Mouse (Mus musculus) midbrain, embryonic 16.5 days (tissue): Measurements from ENCODE around the gene Phf21a. TPM values are rescaled to one million over a fixed set of nuclear protein-coding genes. Genes with fewer than 3 reads are reported as not detected.

ENCODE experiments used
- ATAC-seq: fragments of 200-750 bp; cut with Nextera tagmentation; 2 replicates; pipeline ENCODE4 v1.8.0; 2017; ENCODE audit warnings: moderate TSS enrichment
- H3K27ac ChIP-seq: fragments of 300-500 bp; sonication (generic); 2 replicates; pipeline ENCODE4 v1.5.1; 2014; ENCODE audit warnings: mild to moderate bottlenecking, low read length, mixed read lengths
- H3K27me3 ChIP-seq: fragments of 300-500 bp; sonication (generic); 2 replicates; pipeline ENCODE4 v1.6.1; 2014; ENCODE audit warnings: low read depth, low read length, mixed read lengths; ENCODE audit not compliant: control insufficient read depth, insufficient read depth
- H3K36me3 ChIP-seq: fragments of 300-500 bp; sonication (generic); 2 replicates; pipeline ENCODE4 v1.6.1; 2014; ENCODE audit warnings: mild to moderate bottlenecking, low read length, moderate library complexity, mixed read lengths; ENCODE audit not compliant: control insufficient read depth, insufficient read depth
- H3K4me1 ChIP-seq: fragments of 300-500 bp; sonication (generic); 2 replicates; pipeline ENCODE4 v1.6.1; 2014; ENCODE audit warnings: mild to moderate bottlenecking, low read length, mixed read lengths; ENCODE audit not compliant: control insufficient read depth, insufficient read depth
- H3K4me2 ChIP-seq: fragments of 300-500 bp; sonication (generic); 2 replicates; pipeline ENCODE4 v1.6.1; 2014; ENCODE audit warnings: mild to moderate bottlenecking, low read length, mixed read lengths
- H3K4me3 ChIP-seq: fragments of 300-500 bp; sonication (generic); 2 replicates; pipeline ENCODE4 v1.5.1; 2014; ENCODE audit warnings: low read depth, mild to moderate bottlenecking, low read length, moderate library complexity, mixed read lengths
- H3K9ac ChIP-seq: fragments of 300-500 bp; sonication (generic); 2 replicates; pipeline ENCODE4 v1.6.1; 2014; ENCODE audit warnings: low read depth, low read length, mixed read lengths
- H3K9me3 ChIP-seq: fragments of 300-500 bp; sonication (generic); replicated peaks from 2 replicates; pipeline ENCODE4 v1.6.1; 2014; ENCODE audit warnings: mild to moderate bottlenecking, low read length, mixed read lengths; ENCODE audit not compliant: control insufficient read depth, poor library complexity, severe bottlenecking
- WGBS: fragments of 180-500 bp; shearing (Covaris S2); extraction: QIAGEN DNeasy Blood & Tissue Kit; methylation state at CpG from one replicate; pipeline ENCODE4 v1.1.7; 2014; 5-methylcytosine and 5-hydroxymethylcytosine counted together
- polyA plus RNA-seq: library from polyadenylated mRNA; unstranded; fragments of >200 nt; fragmentation: Nextera tagmentation; extraction: Ambion mirVana; gene quantifications from 2 replicates; pipeline ENCODE4 v1.2.1, GENCODE M21; 2015

Gene Phf21a
- polyA plus RNA-seq, 1 experiment from 2014 or later: 33.6 TPM

DNA sequence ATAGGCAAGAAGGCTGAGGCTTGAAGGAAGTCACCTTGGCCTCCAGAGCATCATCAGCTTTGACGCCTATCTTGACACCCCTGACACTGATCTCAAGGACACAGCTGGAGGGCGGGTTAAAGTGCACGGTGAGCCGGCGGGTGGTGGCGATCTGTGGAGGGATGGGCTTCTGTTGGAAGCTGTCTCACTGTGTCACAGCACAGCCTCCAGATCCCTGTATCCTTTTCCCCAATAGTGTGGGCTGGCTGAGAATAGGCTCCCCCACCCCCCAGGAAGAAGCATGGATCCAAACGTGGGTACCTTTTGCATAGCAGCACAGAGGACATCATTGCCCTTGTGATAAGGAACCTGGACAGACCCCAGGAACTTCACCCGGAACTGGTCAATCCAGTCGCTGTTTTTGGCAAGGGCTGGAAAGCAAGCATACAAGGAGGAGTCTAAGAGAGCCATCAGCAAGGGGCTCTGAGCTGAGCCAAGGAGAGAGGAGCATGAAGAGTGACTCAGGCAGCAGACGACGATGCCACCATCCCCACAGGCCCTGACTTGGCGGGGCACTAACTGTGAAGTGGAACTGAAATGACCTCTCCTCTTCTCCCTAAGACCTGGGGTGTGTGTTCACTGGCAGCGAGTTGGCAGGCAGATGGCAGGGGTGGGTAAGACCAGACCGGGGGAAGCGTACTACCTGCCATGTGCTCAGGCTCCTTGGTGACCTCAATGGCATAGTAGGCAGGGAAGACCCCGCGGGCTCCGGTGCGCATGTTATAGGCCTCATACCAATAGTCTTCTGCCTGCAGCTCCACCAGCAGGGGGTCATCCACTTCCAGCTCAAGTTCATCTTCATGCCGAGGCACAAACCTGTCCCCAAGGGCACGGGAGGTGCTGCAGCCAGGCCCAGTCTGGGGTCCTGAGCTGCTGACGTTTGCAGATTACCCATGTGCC lies 292.5 kb downstream of the Phf21a start:
- Histone ChIP-seq H3K36me3 (peaks cover 51% of the 10 kb centered on the region), H3K4me1 (peaks cover 20% of the 10 kb centered on the region), H3K9me3 (no peaks in the 10 kb centered on the region), H3K9ac (no peak overlapping the region), H3K4me2 (no peak overlapping the region), H3K27me3 (no peaks in the 10 kb centered on the region), H3K27ac (no peak overlapping the region), H3K4me3 (no peak overlapping the region)
- WGBS: 84% methylated on average over 22 of the region's 22 CpGs
- no peak for ATAC-seq

DNA sequence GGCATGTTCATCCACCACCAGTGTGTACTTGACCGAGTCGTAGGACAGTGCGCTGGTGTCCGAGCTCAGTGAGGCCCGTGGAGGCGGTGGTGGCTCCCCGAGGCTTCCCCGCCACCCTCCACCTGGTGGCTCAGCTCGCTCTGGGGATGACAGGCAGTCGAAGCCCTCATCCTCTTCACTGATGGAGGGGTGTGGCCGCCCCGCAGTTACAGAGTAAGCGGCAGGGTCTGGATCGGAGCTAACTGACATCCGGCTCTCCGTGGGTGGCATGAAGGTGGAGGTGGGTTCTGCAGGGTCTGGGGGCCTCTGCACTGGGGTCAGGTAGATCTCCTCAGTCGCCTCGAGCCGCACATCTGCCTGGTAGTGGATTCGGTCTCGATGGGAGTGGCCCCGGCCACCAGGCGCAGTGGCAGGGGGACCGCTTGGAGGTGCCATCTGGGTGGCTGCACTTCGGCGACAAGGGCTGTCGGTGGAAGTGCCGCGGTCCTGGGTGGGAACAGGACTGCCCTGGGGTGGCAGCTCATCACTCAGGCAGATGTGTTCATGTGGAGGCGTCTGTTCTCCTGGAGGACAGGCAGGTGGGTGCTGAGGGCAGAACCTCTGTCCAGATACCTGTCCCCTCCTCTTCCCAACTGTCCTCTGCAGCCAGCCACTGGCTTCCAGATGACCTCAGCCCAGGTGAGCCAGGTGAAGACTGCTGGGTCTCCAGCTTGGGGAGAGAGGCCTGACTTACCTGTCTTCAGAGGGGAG lies 294.1 kb downstream of the Phf21a start:
- whole genome bisulfite sequencing: 94% methylated on average over 30 of the region's 30 CpGs
- Histone ChIP-seq H3K4me3 (no peak overlapping the region), H3K4me2 (no peak overlapping the region)

DNA sequence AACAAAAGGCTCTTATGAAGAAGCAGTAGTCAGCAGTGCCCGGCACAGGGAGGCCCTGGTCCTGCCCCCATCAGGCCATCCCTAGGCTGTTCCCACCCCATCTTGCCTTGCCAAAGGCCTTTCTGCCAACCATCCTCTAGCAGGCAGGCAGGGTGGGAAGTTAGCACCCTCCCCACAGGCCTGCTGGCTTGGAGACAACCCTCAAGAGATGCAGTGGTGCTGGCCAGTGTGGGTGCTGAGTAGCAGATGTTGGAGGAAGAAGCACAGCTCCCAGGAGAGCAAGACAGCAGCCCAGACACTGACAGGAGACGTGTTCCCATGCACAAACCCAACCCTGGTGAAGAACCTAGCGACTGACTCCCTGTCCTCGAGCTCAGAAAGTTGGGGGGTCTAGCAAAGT lies 294.7 kb downstream of the Phf21a start:
- peak overlapping the region; percentile 67; the same call in 1 of the 2 replicates for H3K4me3 ChIP-seq
- no peaks in the 10 kb centered on the region for H3K9me3 ChIP-seq
- peak overlapping the region; percentile 78 for H3K9ac ChIP-seq
- no peak for ATAC-seq
- H3K27ac ChIP-seq: 0 out of 2 replicates have a peak overlapping the region, but pooled peaks have one; percentile 94
- H3K36me3 ChIP-seq: peaks cover 36% of the 10 kb centered on the region
- H3K27me3 ChIP-seq: no peaks in the 10 kb centered on the region
- peaks cover 37% of the 10 kb centered on the region for H3K4me1 ChIP-seq
- WGBS: 71% methylated on average over 4 of the region's 4 CpGs
- H3K4me2 ChIP-seq: peak overlapping the region; percentile 73

More for the DNA sequence above, 294.1 kb downstream of the Phf21a start:
- ATAC-seq: no peak
- Histone ChIP-seq H3K4me1 (peaks cover 31% of the 10 kb centered on the region), H3K9ac (no peak overlapping the region), H3K9me3 (no peaks in the 10 kb centered on the region), H3K27me3 (no peaks in the 10 kb centered on the region), H3K27ac (no peak overlapping the region), H3K36me3 (peaks cover 43% of the 10 kb centered on the region)

DNA sequence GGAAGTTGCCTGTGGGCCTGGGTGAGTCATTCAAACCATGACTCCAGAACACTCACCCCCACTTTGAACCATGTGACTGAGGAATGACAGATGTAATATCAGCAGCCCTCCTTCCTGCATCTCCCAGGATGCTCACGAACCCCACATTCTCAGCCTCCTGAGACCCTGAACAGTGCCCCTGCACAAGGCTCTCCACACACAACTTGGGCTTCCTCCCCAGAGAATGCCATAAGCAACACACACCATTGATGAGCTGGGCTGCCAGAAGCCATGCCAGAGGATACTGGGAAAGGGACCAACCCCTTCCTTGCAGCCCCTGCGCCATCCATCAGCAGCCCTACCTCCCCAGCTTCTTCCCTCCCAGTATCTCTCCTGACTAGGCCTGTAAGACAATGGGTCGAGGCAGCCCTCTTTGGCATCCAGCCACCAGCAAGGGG lies 295.2 kb downstream of the Phf21a start:
- Histone ChIP-seq H3K4me2 (peak overlapping the region; percentile 73), H3K4me1 (peaks cover 42% of the 10 kb centered on the region), H3K27me3 (no peaks in the 10 kb centered on the region), H3K9me3 (no peaks in the 10 kb centered on the region), H3K36me3 (peaks cover 33% of the 10 kb centered on the region), H3K27ac (peak overlapping the region; percentile 94), H3K9ac (peak overlapping the region; percentile 78), H3K4me3 (peak overlapping the region; percentile 67)
- ATAC-seq: no peak
- WGBS: 32% methylated on average over 3 of the region's 3 CpGs

DNA sequence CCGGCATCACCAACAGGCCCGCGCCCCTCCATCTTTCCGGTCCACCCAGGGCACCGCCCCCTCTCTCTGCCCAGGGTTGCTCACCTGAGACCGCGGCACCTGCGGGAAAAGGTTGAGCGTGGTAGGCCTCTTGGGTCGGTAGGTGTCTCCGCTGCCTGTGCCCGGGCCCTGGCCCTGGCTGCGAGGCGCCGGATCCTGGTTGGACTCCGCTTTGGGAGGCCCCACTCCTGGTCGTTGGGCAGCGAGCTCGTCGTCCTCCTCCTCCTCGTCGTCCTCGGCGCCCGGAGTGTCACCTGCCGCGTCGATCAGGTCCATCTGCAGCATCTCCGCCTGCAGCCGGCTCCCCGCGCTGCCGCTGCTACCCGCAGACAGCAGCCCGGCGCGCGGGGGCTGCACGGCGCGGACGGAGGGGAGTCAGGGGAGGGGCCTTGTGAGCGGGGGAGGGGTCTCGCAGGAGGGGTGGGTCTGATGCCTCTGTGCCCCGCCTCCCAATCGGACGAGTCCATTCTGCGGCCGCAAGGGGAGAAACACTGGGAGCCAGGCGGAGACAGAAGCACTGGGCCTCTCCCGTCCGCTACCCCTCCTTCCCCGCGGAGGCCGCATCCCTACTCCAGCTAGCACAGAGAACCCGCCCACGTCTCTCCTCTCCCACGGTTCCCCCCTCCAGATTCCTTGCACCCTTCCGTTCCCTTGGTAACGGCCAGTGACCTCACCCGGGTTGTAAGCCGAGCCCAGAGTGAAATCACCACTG lies 296.1 kb downstream of the Phf21a start:
- H3K9ac ChIP-seq: peak overlapping the region; percentile 78
- H3K36me3 ChIP-seq: peaks cover 23% of the 10 kb centered on the region
- no peaks in the 10 kb centered on the region for H3K27me3 ChIP-seq
- H3K27ac ChIP-seq: peak overlapping the region; percentile 94
- WGBS: under 1% methylated on average over 60 of the region's 62 CpGs
- peak; percentile 89 for ATAC-seq
- H3K9me3 ChIP-seq: no peaks in the 10 kb centered on the region
- peaks cover 45% of the 10 kb centered on the region for H3K4me1 ChIP-seq
- peak overlapping the region; percentile 67 for H3K4me3 ChIP-seq
- H3K4me2 ChIP-seq: peak overlapping the region; percentile 73

DNA sequence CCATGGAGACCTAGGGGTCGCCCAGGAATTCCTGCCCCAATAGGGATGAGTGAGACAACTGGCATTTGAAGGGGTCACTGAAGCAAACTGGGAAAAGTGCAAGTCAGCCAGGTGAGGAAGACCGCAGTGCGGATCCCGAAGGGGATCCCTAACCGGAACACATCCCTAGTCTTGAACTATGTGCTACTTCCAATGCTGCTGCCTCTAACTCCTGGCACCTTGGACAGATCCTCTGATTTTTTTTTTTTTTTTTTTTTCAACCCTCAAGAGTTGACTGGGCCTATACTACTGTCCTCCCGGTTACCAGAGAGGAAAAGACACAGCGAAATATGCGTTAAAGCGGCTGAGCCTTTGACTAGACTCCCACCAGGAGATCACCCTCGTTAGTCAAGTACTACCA lies 296.7 kb downstream of the Phf21a start:
- peak overlapping the region; percentile 73 for H3K4me2 ChIP-seq
- WGBS: 2% methylated on average over 10 of the region's 10 CpGs
- no peaks in the 10 kb centered on the region for H3K27me3 ChIP-seq
- peaks cover 20% of the 10 kb centered on the region for H3K36me3 ChIP-seq
- H3K9ac ChIP-seq: peak overlapping the region; percentile 78
- peak overlapping the region; percentile 94 for H3K27ac ChIP-seq
- no peaks in the 10 kb centered on the region for H3K9me3 ChIP-seq
- peaks cover 45% of the 10 kb centered on the region for H3K4me1 ChIP-seq
- H3K4me3 ChIP-seq: peak overlapping the region; percentile 67
- no peak; the same call in 1 of the 2 replicates for ATAC-seq

DNA sequence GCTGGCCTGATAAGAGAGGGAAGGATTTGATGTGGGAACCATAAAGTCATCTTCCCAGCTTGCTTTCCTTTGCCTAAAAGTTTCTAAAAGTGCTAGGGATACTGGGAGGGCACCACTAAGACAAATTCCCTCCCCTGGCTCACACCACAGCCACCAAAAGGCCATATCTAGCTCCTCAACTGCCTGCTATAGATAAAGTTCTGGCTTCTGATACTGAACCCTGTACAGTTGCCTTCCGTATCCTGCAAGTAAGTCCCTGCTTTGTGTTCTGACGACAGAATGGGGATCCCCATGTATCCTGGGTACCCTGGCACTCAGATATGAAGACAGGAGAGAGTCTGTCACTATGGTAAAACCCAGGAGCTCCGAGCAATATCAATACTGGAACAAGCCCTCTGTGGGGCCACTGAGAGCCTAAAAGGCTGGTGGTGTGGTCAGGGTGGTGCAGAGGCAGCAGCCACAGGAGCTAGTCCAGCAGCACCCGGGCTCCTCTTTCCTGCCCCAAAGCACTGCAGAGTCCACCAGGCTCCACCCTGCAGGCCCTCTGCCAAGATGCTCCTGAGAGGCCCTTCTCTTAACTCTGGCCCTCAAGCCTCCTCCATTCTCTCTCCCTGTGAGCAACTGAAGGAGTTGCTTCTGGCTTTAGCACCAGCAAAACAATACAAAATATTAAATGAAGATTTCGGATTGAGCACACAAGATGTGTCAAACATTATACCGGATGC lies 297.5 kb downstream of the Phf21a start:
- peaks cover 45% of the 10 kb centered on the region for H3K4me1 ChIP-seq

DNA sequence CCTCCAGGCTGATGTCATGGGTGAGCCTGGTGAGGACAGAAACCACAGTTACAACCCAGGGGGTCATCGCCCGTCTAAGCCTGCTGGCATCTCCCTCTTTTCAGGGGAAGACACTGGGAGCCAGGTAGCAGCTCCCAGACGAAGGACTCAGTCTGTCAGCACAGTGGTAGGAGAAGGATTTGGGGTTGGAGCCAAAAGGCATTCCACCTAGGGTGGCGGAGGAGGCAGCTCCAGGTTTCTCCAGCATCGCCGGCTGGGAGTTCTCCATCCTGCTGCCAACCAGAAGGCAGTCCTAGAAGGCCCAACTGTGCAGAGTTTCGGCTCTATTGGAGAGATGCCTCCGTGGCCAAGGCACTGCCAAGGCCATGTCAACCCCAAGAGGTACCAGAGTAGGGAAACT lies 298.2 kb downstream of the Phf21a start:
- H3K36me3 ChIP-seq: peaks cover 12% of the 10 kb centered on the region
- no peak overlapping the region for H3K4me2 ChIP-seq
- no peaks in the 10 kb centered on the region for H3K9me3 ChIP-seq
- H3K27ac ChIP-seq: no peak overlapping the region
- H3K4me3 ChIP-seq: no peak overlapping the region
- 90% methylated on average over 8 of the region's 8 CpGs for WGBS
- no peaks in the 10 kb centered on the region for H3K27me3 ChIP-seq
- H3K9ac ChIP-seq: no peak overlapping the region
- H3K4me1 ChIP-seq: peaks cover 45% of the 10 kb centered on the region
- ATAC-seq: no peak

More for the DNA sequence above, 297.5 kb downstream of the Phf21a start:
- peak overlapping the region; percentile 94 for H3K27ac ChIP-seq
- no peaks in the 10 kb centered on the region for H3K27me3 ChIP-seq
- H3K4me2 ChIP-seq: no peak overlapping the region; the same call in 1 of the 2 replicates
- no peak for ATAC-seq
- H3K9ac ChIP-seq: no peak overlapping the region
- peaks cover 19% of the 10 kb centered on the region for H3K36me3 ChIP-seq
- WGBS: 74% methylated on average over 6 of the region's 6 CpGs
- no peaks in the 10 kb centered on the region for H3K9me3 ChIP-seq
- no peak overlapping the region for H3K4me3 ChIP-seq
